Mouse (Mus musculus) Patski (cell line): ENCODE measurements around the gene Ap2a2. TPM values are rescaled to one million over a fixed set of nuclear protein-coding genes. Genes with fewer than 3 reads are reported as not detected.

Experiments
- ATAC-seq: fragments of 100-300 bp; one replicate; pipeline ENCODE4 v1.8.0; 2021
- CTCF ChIA-PET: fragments of 350-600 bp; sonication (Branson Sonifier 250); formaldehyde crosslinking; loops from one replicate; lab custom pipeline; 2022; ENCODE audit warnings: inconsistent platforms; lab: Charles Lee
- POLR2A ChIA-PET: fragments of 350-600 bp; sonication (Branson Sonifier 250); formaldehyde crosslinking; loops from one replicate; lab custom pipeline; 2022; ENCODE audit warnings: antibody characterized with exemption, inconsistent platforms; lab: Charles Lee
- DNase-seq: peaks from one replicate; pipeline ENCODE4 v3.0.0-alpha.2; 2011; ENCODE audit warnings: low read depth, low spot score
- H3K27me3 ChIP-seq: fragments of 371-371 bp; one replicate; pipeline ENCODE4 v1.5.1; 2021
- CTCF ChIP-seq: fragments of 100-300 bp; IDR thresholded peaks from one replicate; pipeline ENCODE4 v1.5.1; 2021
- in situ Hi-C: fragments of 300-500 bp; cut with MboI; formaldehyde crosslinking; loops from 3 replicates; pipeline ENCODE4 v1.11.1; 2018; ENCODE audit warnings: low pct_unique_long_range_greater_than_20kb, mixed read lengths
- polyA plus RNA-seq: library from polyadenylated mRNA; unstranded; gene quantifications from one replicate; pipeline ENCODE4 v1.2.3, GENCODE M21; 2021

Gene Ap2a2
- polyA plus RNA-seq, 1 experiment from 2014 or later, result 76.4 TPM

- no peak for ATAC-seq
- in situ Hi-C loops, result loop anchor here (25.0 kb wide), 1 partner anchor 127 kb away; the partner anchor contains the start of gene Muc6
- no peak for TF ChIP-seq CTCF
- no peak for DNase-seq
- POLR2A ChIA-PET, result no interaction called here
- H3K27me3 ChIP-seq, result no peaks in the 10 kb centered on the region
- CTCF ChIA-PET, result interaction anchor here (1.4 kb wide), 1 partner anchor 10 kb away, joined by 7 read pairs; no protein-coding TSS in a partner anchor
Observed at GRCm38 (mm10) chr7:141535570-141535969, 26.4 kb upstream of the Ap2a2 start.

- no peak for TF ChIP-seq CTCF
- no peak for ATAC-seq
- ChIA-PET POLR2A (interaction anchor here (1.4 to 1.5 kb wide), 2 partner anchors 25 to 30 kb away, joined by 4 read pairs; no protein-coding TSS in a partner anchor), CTCF (no interaction called here)
- no peak for DNase-seq
- in situ Hi-C loops, result loop anchor here (25.0 kb wide), 1 partner anchor 123 kb away; the partner anchor contains the start of gene Muc6
- no peaks in the 10 kb centered on the region for H3K27me3 ChIP-seq
Observed at GRCm38 (mm10) chr7:141538852-141539555, 23.0 kb upstream of the Ap2a2 start.

- no peaks in the 10 kb centered on the region for H3K27me3 ChIP-seq
- ChIA-PET POLR2A (interaction anchor here (0.5 to 1.5 kb wide), 3 partner anchors 24 to 30 kb away, joined by 3 to 4 read pairs (median 4); no protein-coding TSS in a partner anchor), CTCF (interaction anchor here (0.9 kb wide), 2 partner anchors 15 to 20 kb away, joined by 3 to 4 read pairs; no protein-coding TSS in a partner anchor)
- in situ Hi-C loops, result loop anchor here (25.0 kb wide), 1 partner anchor 123 kb away; the partner anchor contains the start of gene Muc6
- no peak for TF ChIP-seq CTCF
- peak; percentile 73 for DNase-seq
- peak; percentile 87 for ATAC-seq
Observed at GRCm38 (mm10) chr7:141539556-141540311, 22.2 kb upstream of the Ap2a2 start, which contains the start of gene Chid1. TSS of gene Chid1 (minus strand) at chr7:141539857.

- H3K27me3 ChIP-seq, result no peaks in the 10 kb centered on the region
- no peak for DNase-seq
- TF ChIP-seq CTCF, result no peak
- in situ Hi-C loops, result loop anchor here (25.0 kb wide), 1 partner anchor 122 kb away; the partner anchor contains the start of gene Muc6
- POLR2A ChIA-PET, result interaction anchor here (0.8 to 1.4 kb wide), 2 partner anchors 21 to 29 kb away, joined by 3 to 4 read pairs; partner anchors contain the start of gene Ap2a2
- CTCF ChIA-PET, result interaction anchor here (0.9 to 1.2 kb wide), 3 partner anchors 12 to 19 kb away, joined by 3 to 4 read pairs (median 3); no protein-coding TSS in a partner anchor
- ATAC-seq, result no peak
Observed at GRCm38 (mm10) chr7:141540312-141541081, 21.5 kb upstream of the Ap2a2 start.

GRCm38 (mm10) chr7:141541681-141542080 is 20.3 kb upstream of the Ap2a2 start:
- no peak for TF ChIP-seq CTCF
- ChIA-PET CTCF (interaction anchor here (1.2 kb wide), 1 partner anchor 10 kb away, joined by 3 read pairs; no protein-coding TSS in a partner anchor), POLR2A (no interaction called here)
- in situ Hi-C loops, result loop anchor here (25.0 kb wide), 1 partner anchor 121 kb away; the partner anchor contains the start of gene Muc6
- ATAC-seq (no peak), DNase-seq (no peak)
- no peaks in the 10 kb centered on the region for H3K27me3 ChIP-seq

- no peak for TF ChIP-seq CTCF
- no peaks in the 10 kb centered on the region for H3K27me3 ChIP-seq
- ATAC-seq (no peak), DNase-seq (no peak)
- in situ Hi-C loops, result loop anchor here (25.0 kb wide), 1 partner anchor 120 kb away; the partner anchor contains the start of gene Muc6
- ChIA-PET POLR2A (interaction anchor here (0.6 kb wide), 1 partner anchor 1929 kb away, joined by 3 read pairs; no protein-coding TSS in a partner anchor), CTCF (no interaction called here)
Observed at GRCm38 (mm10) chr7:141542588-141542987, 19.4 kb upstream of the Ap2a2 start.

GRCm38 (mm10) chr7:141544654-141545053 is 17.3 kb upstream of the Ap2a2 start:
- ATAC-seq, result no peak
- POLR2A ChIA-PET, result no interaction called here
- CTCF ChIA-PET, result no interaction called here
- no peak for TF ChIP-seq CTCF
- no peak for DNase-seq
- in situ Hi-C loops, result loop anchor here (25.0 kb wide), 1 partner anchor 118 kb away; the partner anchor contains the start of gene Muc6
- no peaks in the 10 kb centered on the region for H3K27me3 ChIP-seq

GRCm38 (mm10) chr7:141549432-141550061 is 12.4 kb upstream of the Ap2a2 start:
- in situ Hi-C loops, result loop anchor here (25.0 kb wide), 2 partner anchors 113 to 538 kb away; partner anchors contain the start of genes Dusp8 and Muc6
- H3K27me3 ChIP-seq, result no peaks in the 10 kb centered on the region
- ChIA-PET CTCF (no interaction called here), POLR2A (interaction anchor here (0.6 kb wide), 1 partner anchor 53 kb away, joined by 6 read pairs; no protein-coding TSS in a partner anchor)
- no peak for ATAC-seq
- DNase-seq, result no peak
- no peak for TF ChIP-seq CTCF

GRCm38 (mm10) chr7:141550464-141550863 is 11.5 kb upstream of the Ap2a2 start:
- TF ChIP-seq CTCF, result no peak
- DNase-seq (no peak), ATAC-seq (no peak)
- ChIA-PET CTCF (interaction anchor here (0.8 kb wide), 1 partner anchor 11 kb away, joined by 3 read pairs; no protein-coding TSS in a partner anchor), POLR2A (interaction anchor here (0.7 kb wide), 1 partner anchor 83 kb away, joined by 3 read pairs; no protein-coding TSS in a partner anchor)
- H3K27me3 ChIP-seq, result no peaks in the 10 kb centered on the region
- in situ Hi-C loops, result loop anchor here (25.0 kb wide), 1 partner anchor 537 kb away; the partner anchor contains the start of gene Dusp8
